Mouse (Mus musculus): ENCODE data around the gene App. TPM values are rescaled to one million over a fixed set of nuclear protein-coding genes. Genes with fewer than 3 reads are reported as not detected.

Gene App
- total RNA-seq (2015; ENCODE audit: low replicate concordance) (29.3 and 50.9 TPM in 2 replicates), total RNA-seq (2017; ENCODE audit: low replicate concordance) (30.9 and 33.4 TPM in 2 replicates)

DNA sequence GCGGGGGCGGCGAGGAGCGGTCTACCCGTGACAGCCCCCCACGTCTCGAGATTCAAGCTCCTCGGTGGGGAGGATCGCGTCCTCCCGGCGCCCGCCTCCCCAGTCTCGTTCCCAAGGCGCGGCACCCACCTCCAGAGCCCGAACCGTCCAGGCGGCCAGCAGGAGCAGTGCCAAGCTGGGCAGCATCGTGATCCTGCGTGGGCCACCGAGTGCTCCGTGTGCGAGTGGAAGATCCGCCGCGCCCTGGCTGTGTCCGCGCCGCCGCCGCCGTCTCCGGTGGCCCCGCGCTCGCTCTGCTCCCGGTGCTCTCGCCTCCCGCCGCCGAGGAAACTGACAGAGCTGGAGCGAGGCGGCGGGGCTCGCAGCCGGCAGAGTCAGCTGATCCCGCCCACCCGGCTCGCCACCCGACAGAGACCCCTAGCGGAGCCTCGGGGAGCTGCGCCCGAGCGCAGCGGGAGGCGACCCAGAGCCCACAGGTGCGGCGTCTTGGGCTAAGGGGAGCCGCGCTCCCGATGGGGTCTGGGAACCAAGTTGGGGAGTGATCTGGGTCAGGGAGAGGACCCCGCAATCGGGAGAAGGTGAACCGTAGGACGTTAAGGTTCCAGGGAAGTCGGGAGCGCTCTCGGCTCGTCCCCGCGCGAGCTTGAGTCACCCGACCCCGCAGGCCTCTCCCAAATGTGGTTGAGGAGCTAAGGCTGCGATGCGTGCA lies at the start of gene App:
Gene App (minus strand): TSS at position 394 of the 709 bp plus-strand sequence.
- no peak; the same call in 1 of the 2 replicates for ATAC-seq (replicated peaks; ENCODE audit: low FRiP score, poor library complexity, severe bottlenecking)

DNA sequence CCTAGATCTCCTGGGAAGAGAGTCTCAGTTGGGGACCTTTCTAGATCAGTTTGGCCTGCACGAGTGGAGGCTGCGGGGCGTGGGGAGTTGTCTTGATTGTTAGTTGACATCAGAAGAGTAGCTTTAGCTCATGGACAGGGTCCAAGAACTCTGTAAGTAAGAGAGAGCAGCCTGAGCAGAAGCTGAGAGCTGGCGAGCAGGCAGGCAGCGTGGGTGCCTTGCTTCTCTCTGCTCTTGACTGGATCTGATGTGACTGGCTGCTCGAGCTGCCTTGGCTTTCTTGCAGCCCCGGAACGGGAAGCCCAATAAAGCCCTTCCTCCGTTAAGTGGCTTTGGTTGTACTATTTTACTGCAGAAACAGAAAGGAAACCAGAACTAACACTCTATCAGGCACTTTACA lies 42.3 kb upstream of the App start:
- ATAC-seq (replicated peaks; ENCODE audit: low FRiP score, poor library complexity, severe bottlenecking), result no peak

DNA sequence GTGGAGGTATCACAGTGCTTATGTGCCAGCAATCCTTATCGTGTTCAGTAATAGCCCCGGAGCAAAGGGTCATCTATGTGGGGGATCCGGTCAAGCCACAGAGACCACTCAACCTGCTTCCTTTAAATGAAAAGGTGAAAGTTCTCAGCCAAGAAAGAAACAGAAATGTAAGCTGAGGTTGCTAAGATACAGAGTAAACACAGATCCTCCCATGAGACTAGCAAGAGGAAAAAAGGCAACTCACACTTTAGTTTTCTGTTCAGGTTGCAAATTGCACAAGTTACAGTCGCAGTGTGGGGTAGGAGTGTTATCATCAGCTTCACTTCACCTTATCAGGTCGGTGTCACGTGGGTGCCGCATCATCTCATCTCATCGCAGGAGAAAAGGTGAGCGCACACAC lies 41.6 kb upstream of the App start:
- ATAC-seq (replicated peaks; ENCODE audit: low FRiP score, poor library complexity, severe bottlenecking), result no peak

DNA sequence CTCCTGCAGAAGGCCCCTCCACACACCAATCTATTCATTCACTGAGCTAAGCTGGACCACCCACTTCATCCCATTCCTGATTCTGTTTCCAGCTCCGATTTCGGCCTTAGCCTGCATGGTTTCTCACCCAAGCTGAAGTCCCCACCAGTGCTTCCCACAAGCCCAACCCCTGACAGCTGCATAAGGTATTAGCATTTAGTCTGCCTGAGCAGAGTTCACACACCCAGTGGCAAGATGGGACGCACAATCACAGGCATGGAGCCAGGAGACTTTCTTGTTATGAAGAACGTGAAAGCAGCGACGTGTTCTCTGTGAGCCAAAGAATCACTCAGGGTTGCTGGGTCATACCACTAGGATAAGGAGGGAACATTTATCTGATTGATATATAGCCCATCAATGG lies 22.1 kb upstream of the App start:
- ATAC-seq (replicated peaks; ENCODE audit: low FRiP score, poor library complexity, severe bottlenecking), result no peak

DNA sequence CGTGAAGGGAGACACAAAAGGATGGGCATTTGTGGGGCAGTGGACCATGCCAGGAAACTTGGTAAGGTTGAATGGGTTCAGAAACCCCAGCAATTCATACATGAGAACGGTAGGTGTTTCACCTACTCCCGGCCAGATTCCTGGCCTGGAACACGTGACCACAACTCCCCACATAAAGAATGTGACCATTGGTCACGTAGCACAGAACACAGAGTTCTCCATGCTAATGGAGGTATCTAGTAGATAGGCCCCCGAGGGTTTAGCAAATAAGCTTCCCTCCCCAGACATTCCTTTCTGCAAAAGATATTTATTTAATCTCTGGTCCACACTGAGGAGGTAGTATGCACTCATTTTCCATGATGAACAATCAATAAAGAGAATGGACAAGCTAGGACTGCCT lies 21.6 kb upstream of the App start:
- ATAC-seq (replicated peaks; ENCODE audit: low FRiP score, poor library complexity, severe bottlenecking), result no peak

DNA sequence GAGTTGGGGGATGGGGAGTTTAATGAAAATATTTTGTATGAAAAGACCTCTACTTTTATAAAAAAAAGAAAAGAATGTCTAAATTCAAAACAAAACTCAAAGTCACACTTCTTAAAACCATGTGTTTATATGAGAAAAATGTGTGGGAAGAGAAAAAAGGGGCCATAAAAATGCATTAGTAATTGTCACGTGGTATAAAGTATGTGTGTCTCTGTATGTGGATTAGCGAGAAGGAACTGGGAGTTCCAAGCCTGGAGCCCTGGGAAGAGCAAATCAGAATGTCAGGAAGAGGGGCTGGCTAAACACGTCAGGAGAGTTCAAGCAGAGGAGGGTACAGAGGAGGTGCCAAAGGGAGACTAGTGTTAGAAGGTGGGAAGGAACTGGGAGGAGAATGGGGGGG lies 7.9 kb upstream of the App start:
- no peak for ATAC-seq (replicated peaks; ENCODE audit: low FRiP score, poor library complexity, severe bottlenecking)

DNA sequence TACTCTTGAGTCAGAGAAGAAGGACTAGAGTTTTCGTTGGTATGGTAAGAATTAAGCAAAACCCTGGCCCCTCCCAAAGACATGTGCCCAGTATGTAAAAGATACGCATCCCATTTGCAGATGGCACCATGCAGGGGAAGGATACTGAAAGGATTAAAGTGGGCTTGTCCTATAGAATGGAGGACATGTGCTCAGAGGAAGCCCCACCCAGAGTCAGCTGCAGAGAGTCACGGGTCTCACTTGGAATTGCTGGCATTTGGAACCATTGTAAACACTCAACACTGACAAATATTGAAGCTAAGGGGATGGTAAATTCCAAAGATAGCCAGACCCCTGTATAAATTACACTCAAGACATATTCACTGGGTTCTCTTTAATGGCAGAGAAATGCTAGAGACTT lies 7.1 kb upstream of the App start:
- no peak for ATAC-seq (replicated peaks; ENCODE audit: low FRiP score, poor library complexity, severe bottlenecking)

DNA sequence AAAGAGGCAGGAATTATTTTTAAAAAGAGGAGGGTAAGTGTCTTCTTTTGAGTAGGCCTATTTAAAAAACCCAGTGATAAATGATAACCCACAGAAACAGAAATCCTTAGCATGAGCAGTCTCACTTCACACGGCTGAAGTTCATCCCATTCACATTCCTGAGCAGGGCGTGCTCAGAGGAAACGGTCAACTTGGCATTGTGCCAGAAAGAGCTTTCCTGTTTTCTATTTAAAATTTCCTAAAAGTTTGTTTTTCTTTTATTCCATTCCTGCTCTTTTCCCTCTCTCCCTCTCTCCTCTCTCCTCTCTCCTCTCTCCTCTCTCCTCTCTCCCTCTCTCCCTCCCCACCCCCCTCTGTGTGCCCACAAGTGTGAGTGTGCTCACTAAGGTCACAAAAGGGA lies 3.1 kb upstream of the App start:
- ATAC-seq (replicated peaks; ENCODE audit: low FRiP score, poor library complexity, severe bottlenecking), result no peak

DNA sequence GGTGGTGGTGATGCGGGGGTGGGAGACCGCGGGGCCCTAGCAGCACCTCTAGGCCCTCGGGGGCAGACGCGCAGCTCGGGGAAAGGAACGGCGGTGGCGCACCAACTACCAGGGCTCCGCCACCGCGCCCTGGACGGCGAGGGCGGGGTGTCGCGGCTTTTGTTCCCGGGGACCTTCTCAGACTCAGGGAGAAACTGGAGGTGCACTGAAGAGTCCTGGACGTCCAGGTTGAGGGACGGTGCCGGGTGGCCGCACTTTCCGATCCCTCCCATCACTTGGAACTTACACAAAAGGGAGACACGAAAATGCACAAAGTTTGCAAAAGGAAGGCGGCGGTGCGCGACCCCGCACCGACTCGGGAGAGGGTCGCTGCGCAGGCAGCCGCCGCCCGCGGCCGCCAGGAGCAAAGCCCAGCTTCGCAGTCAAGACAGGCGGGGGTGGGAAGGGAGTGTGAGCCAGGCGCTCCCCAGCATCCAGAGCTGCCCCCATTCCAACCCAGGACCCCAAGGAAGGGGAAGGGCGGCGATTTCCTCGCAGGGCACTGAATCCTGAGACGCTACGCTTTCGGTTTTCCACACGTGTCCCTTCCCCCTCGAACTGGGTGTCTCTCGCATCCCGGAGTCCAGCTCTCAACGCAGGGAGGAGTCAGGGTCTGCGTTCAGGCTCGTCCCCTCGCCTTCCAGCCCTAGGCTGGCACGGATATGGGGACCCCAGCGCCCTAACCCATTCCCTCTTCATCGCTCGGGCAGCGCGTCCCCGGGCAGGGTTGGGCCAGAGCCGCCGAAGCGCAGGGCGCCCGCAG lies 794 bp downstream of the App start:
- ATAC-seq (replicated peaks; ENCODE audit: low FRiP score, poor library complexity, severe bottlenecking), result no peak

DNA sequence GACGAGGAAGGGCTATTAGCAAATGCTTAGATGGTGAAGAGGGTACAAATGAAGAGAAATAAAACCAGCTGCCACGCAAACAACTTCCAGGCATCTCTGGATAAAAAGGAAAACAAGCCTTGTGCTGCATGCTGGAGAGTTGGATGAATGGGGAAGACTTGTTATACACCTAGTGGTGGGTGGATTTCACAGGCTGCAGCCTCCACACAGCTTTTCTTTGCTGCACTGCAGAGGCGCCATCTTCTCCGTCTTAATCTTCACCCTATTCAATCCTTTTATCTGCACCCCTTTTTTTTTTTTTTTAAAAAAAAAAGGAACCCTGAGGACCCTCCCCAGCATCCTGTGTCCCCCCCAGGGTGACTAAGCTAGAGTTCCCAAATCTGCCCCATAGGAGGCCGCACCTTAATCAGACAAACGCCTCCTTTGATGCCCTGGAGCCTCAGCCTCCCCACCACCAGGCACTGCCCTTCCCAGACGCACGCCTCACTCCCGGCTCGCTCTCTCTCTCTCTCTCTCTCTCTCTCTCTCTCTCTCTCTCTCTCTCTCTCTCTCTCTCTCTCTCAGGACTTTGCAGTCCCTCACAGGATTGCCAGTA lies 1.5 kb downstream of the App start:
- no peak for ATAC-seq (replicated peaks; ENCODE audit: low FRiP score, poor library complexity, severe bottlenecking)

DNA sequence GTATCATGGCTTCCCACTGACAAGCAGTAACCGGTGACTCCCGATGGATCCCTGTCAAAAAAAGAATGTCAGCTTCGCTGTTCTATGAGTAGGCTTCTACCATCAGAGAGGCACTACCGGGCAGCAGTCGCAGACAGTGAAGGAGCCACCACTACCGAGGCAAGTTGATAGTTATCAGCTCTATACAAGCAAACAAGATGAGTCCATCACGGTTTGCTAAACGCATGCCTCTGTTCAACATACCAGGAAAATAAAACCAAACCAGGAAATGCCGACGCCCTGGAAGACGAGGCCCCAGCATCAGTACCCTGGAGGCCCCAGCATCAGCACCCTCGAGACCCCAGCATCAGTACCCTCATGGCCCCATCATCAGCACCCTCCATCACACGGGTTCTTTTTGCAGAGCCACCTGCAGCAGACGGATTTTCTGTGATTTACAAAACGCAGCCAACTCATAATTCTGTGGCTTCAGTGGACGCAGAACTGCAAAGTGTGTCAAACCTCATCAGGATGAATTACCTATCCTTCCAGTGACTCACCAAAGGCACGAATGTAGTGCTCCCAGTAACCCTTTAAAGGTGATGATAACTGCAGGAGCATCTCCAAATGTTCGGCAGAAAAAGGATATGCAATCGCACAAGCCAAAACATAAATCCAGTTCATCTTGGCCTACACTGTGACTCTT lies 2.6 kb downstream of the App start:
- ATAC-seq (replicated peaks; ENCODE audit: low FRiP score, poor library complexity, severe bottlenecking), result no peak

DNA sequence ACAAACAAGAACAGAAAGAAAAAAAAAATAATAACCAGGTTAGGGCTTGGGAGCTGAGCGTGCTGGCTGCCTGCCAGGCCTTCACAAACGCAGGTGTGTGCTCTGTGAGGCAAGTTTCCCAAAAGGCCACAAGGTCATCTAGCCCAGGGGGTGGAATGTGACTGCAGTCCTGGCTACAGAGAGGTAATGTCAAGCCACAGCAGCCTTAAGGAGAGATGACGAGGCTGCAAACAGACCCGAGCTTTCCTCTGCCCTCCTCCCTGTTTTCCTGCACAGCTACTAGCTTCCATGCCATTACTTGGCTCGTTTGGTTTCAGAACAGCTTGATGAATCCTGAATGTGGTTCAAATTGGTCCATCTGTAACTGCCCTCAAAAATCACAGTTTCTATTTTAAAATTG lies 4.7 kb downstream of the App start:
- ATAC-seq (replicated peaks; ENCODE audit: low FRiP score, poor library complexity, severe bottlenecking), result no peak

DNA sequence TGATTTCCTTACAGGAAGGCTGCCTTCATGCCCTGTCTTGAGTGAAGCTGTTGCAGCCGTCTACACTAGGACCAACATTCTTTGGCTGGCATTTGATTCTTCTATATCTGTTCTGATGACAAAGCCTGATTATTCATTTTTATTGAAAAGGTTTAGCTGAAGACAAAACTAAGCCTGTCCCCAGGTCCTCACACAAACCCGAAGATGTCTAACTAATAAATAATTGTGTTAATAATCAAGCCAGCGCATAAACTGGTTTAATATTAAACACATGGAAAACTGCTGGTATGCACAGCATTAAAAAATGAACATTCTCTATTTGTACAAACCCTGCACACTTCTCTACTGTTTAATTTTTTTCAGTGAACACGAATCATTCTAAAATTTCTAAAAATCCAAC lies 7.4 kb downstream of the App start:
- ATAC-seq (replicated peaks; ENCODE audit: low FRiP score, poor library complexity, severe bottlenecking), result no peak

DNA sequence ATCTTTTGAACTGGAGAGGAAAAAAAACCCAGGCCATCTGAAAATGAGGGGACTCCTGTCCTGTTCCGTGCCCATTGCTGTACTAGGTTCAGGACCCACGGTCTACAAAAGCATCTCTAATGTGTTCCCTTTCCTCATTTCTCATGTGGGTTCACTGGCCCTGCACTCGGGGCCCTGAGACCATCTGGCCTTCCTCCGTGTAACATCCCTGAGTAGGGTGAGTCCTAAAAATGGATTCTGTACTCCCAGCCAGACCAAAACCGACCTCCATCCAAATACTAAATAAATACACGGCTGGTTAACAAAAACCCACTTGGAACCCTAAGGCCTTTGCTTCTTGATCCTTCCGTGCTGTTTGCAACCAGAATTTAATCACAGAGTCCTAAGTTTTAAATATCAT lies 7.9 kb downstream of the App start:
- ATAC-seq (replicated peaks; ENCODE audit: low FRiP score, poor library complexity, severe bottlenecking), result no peak

DNA sequence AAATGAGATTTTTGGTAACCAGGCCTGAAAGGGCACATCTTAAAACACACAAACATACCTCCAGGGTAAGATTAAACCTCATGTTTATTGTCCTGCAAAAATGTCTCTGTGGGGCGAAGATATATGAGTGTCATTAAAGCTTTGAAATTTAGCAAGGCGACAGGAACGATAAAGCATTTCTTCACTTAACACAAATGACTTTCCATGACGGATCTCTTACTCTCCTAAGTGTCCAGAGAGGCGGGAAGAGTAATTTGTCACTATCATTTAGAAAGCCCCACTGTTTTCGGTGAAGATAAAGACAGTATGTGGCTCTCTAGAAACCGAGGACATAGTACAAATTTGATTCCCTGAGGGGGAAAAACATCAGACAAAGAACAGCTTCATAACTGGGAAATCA lies 8.4 kb downstream of the App start:
- no peak for ATAC-seq (replicated peaks; ENCODE audit: low FRiP score, poor library complexity, severe bottlenecking)

DNA sequence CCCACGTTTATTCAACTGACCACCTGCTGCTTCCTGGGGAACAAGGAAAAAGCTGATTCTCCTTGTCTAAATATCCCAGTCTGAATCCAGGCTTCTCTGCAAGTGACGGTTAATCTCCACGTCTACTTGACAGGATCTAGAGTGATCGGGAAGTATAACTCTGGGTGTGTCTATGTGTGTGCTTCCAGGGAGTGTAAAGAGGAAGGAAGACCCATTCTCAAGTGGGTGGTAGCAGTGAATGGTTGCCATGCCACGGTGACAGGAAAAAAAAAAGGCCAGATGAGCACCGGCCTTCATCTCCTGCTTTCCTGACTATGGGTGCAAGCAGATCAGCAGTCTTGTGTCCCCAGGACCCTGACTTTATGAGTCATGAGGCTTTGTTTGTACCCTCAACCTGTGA lies 10.8 kb downstream of the App start:
- ATAC-seq (replicated peaks; ENCODE audit: low FRiP score, poor library complexity, severe bottlenecking), result no peak

DNA sequence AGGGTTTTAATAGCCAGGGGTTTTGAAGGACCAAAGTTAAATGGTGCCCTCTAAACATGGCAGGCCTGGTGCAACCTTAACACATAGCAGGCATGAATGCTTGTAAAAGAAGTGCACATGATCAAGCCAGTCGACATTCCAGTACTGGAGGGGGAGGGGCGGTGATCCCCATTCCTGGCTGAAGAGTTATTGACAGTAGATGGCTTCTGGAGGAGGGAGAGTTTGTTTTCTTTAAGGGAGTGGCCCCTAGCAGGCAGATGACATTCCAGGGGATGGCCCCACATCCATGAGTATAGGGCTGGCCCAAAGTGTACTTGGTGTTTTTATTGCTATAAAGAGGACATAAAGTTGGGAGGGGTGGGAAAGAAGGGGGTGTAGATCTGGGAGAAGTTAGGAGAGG lies 13.4 kb downstream of the App start:
- no peak for ATAC-seq (replicated peaks; ENCODE audit: low FRiP score, poor library complexity, severe bottlenecking)

DNA sequence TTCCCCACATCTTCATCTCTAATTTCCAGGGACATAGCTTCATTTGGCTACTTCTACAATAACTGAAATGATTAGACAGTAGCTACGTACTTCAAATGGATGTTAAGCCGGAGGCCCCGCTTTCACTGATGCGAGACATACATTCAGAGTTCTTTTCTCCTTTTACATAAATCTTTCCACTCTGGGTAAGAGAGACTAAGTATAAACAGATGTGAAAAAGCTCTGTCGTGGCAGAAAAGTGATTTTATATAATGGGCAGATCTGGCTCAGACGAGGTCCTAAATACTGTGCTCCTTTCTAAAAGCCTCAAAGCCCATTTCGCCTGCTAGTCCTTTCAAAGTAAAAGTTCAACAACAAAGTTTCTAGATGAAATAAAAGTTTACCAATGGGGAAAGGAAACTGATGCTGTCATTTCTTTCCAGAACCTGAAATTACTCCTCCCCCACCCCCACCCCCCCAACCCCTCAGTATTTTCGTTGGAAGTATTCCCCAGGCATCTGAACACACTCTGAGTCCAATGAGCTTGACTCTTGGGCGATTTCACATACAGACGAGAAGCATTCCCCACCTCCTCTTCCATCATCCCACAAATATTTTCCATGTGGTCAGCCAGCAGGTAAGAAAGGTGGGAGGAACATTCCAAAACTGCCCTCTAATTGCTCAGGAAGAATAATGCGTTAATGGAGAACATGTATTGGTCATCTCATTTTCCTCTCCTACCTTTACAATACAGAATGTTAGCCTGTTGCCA lies 15.6 kb downstream of the App start:
- no peak for ATAC-seq (replicated peaks; ENCODE audit: low FRiP score, poor library complexity, severe bottlenecking)

DNA sequence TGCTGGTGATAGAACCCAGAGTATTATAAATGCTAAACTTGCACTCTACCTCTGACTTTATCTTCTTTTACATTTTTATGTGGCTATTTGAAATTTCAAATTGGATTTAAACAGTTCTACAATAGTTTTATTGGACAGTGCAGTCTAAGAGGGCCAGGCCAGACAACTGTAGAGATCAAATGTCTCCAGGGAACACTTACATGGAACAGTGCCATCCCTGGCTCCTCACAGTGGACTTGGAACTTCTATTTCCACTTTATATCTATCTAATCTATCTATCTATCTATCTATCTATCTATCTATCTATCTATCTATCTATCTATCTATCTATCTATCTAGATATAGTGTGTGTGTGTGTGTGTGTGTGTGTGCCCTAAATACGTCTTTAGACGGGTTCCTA lies 16.4 kb downstream of the App start:
- ATAC-seq (replicated peaks; ENCODE audit: low FRiP score, poor library complexity, severe bottlenecking), result no peak

DNA sequence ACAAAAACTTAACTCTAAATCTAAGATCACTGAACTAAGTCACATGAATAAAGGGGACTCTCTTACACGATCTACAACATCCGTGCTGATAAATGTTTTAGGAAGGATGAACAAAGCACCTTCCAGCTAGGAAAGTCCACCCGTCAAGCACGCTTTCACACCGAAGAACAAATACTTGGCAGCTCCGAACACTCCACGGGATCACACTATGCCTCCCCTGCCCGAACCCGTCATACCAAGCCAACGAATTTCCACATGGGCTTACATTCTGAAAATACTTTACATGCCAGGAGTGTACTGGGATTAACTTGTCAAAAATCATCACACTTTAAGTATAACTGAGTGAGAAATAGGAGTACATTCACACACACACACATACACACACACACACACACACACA lies 17.7 kb downstream of the App start:
- no peak for ATAC-seq (replicated peaks; ENCODE audit: low FRiP score, poor library complexity, severe bottlenecking)
